Mouse (Mus musculus) limb, embryonic 10.5 days (tissue): ENCODE results near the gene Glt6d1. TPM values are rescaled to one million over a fixed set of nuclear protein-coding genes. Genes with fewer than 3 reads are reported as not detected.

Experiments
- DNase-seq: peaks from one replicate; pipeline ENCODE4 v3.0.0-alpha.2; 2017; ENCODE audit warnings: low spot score
- H3K27ac ChIP-seq: fragments of 300-500 bp; sonication (generic); 2 replicates; pipeline ENCODE4 v1.5.1; 2016; ENCODE audit warnings: mild to moderate bottlenecking
- H3K27me3 ChIP-seq: fragments of 300-500 bp; sonication (generic); 2 replicates; pipeline ENCODE4 v1.6.1; 2016; ENCODE audit warnings: low read depth, mild to moderate bottlenecking; ENCODE audit not compliant: poor library complexity, severe bottlenecking
- H3K36me3 ChIP-seq: fragments of 300-500 bp; sonication (generic); 2 replicates; pipeline ENCODE4 v1.6.1; 2016; ENCODE audit warnings: mild to moderate bottlenecking, moderate library complexity
- H3K4me1 ChIP-seq: fragments of 300-500 bp; sonication (generic); 2 replicates; pipeline ENCODE4 v1.6.1; 2016
- H3K4me3 ChIP-seq: fragments of 300-500 bp; sonication (generic); 2 replicates; pipeline ENCODE4 v1.5.1; 2016; ENCODE audit warnings: mild to moderate bottlenecking, moderate library complexity
- H3K9me3 ChIP-seq: fragments of 300-500 bp; sonication (generic); replicated peaks from 2 replicates; pipeline ENCODE4 v1.6.1; 2016; ENCODE audit warnings: mild to moderate bottlenecking
- WGBS: fragments of 180-500 bp; shearing (Covaris S2); methylation state at CpG from one replicate; pipeline ENCODE4 v1.1.7; 2016; 5-methylcytosine and 5-hydroxymethylcytosine counted together
- polyA plus RNA-seq: library from polyadenylated mRNA; unstranded; fragments of >200 nt; fragmentation: Nextera tagmentation; extraction: Ambion mirVana; gene quantifications from 2 replicates; pipeline ENCODE4 v1.2.1, GENCODE M21; 2016

Gene Glt6d1
- polyA plus RNA-seq, 1 experiment from 2014 or later: not detected

DNA sequence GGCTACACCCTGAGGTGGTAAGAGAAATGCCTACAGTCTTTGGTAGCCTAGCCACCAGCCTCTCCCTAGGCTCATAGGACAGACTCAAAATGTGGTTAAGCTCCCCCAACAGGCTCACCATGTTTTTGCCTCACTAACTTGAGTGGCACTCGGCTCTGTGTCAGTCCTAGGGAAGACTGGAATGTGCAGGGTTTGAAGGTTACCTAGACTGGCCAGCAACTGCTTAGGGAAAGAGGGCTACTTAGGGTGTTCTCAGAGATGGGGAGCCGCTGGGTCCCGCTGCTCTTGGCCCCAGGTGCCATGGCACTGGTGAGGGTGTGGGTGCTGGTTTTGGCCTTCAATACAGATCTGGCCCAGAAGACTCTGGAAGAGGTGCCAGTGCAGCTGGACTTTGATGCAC is 33.7 kb downstream of the Glt6d1 start, which contains the start of gene Gm13539:
Gm13539 (plus strand) TSS at position 301 of the 400 bp plus-strand sequence.
- no peak within 1 kb of the TSS for H3K4me3 ChIP-seq
- no peak within 1 kb of the TSS for H3K27ac ChIP-seq
- H3K36me3 ChIP-seq: no peaks in the 10 kb centered on the region
- no peaks in the 10 kb centered on the region for H3K27me3 ChIP-seq
- 87% methylated on average over 3 of the region's 3 CpGs for WGBS
- H3K4me1 ChIP-seq: peaks cover 11% of the 10 kb centered on the region
- no peak for DNase-seq
- no peaks in the 10 kb centered on the region for H3K9me3 ChIP-seq

GRCm38 (mm10) chr2:25780921-25781320 is 34.7 kb downstream of the Glt6d1 start:
- DNase-seq: no peak
- Histone ChIP-seq H3K36me3 (no peaks in the 10 kb centered on the region), H3K27me3 (no peaks in the 10 kb centered on the region), H3K9me3 (no peaks in the 10 kb centered on the region), H3K27ac (no peak overlapping the region), H3K4me3 (no peak overlapping the region), H3K4me1 (peaks cover 8% of the 10 kb centered on the region; the same call in 1 of the 2 replicates)
- 39% methylated on average over 4 of the region's 4 CpGs for WGBS

GRCm38 (mm10) chr2:25779076-25779475 is 36.6 kb downstream of the Glt6d1 start:
- Histone ChIP-seq H3K4me3 (no peak overlapping the region), H3K36me3 (no peaks in the 10 kb centered on the region), H3K27ac (no peak overlapping the region)

DNA sequence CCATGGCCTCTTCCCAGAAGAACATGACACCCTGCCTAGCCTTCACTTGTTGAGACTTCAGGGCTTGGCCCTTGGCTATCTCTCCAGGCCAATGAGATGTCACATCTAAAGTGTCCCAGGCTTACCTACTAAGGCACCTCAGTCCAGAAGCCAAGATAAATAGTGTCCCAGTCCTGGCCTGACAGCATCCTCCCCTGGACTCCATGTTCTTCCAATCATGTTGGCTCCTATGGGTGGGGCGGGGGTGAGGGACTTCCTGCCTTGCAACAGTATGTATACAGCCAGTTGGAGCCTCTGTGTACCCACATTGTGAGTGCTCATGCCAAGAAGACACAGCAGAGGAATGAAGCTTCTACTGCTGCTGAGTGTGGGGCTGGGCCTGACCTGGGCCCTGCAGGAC is 38.9 kb downstream of the Glt6d1 start, which contains the start of gene Lcn11:
Lcn11 (plus strand) TSS at position 301 of the 400 bp plus-strand sequence.
- WGBS: 96% methylated on average over 1 of the region's 1 CpGs
- Histone ChIP-seq H3K4me1 (no peaks in the 10 kb centered on the region), H3K27me3 (no peaks in the 10 kb centered on the region), H3K9me3 (no peaks in the 10 kb centered on the region), H3K27ac (no peak within 1 kb of the TSS), H3K36me3 (no peaks in the 10 kb centered on the region), H3K4me3 (no peak within 1 kb of the TSS)
- no peak for DNase-seq

More at GRCm38 (mm10) chr2:25779076-25779475, 36.6 kb downstream of the Glt6d1 start:
- 87% methylated on average over 9 of the region's 9 CpGs for WGBS
- DNase-seq: no peak
- H3K4me1 ChIP-seq: no peaks in the 10 kb centered on the region
- no peaks in the 10 kb centered on the region for H3K27me3 ChIP-seq
- no peaks in the 10 kb centered on the region for H3K9me3 ChIP-seq

GRCm38 (mm10) chr2:25775991-25776390 is 39.7 kb downstream of the Glt6d1 start:
- Histone ChIP-seq H3K9me3 (no peaks in the 10 kb centered on the region), H3K36me3 (no peaks in the 10 kb centered on the region), H3K4me3 (no peak overlapping the region), H3K4me1 (no peaks in the 10 kb centered on the region), H3K27me3 (no peaks in the 10 kb centered on the region), H3K27ac (no peak overlapping the region)
- no peak for DNase-seq
- WGBS: 84% methylated on average over 3 of the region's 3 CpGs

DNA sequence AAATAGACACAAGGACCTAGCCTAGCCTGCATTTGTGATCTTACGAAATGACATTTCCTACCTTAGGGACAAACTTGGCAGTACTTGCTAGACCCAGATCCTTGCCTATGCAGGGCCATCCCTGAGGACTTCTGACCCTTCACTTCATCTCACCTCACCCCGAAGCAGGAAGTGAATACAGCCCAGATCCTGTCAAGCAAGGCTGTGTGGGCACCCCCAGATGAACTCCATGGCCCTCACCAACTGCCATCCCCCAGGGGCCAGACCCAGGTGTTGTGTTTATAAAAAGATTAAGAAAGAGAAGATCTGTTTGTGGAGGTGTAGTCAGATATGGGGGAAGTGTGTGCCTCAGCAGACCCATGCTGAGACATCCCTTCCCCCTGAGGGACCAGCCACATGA is 41.0 kb downstream of the Glt6d1 start:
- H3K36me3 ChIP-seq: no peaks in the 10 kb centered on the region
- H3K4me3 ChIP-seq: no peak overlapping the region
- WGBS: 83% methylated on average over 2 of the region's 2 CpGs
- H3K4me1 ChIP-seq: no peaks in the 10 kb centered on the region
- DNase-seq: no peak
- H3K27me3 ChIP-seq: no peaks in the 10 kb centered on the region
- H3K27ac ChIP-seq: no peak overlapping the region
- no peaks in the 10 kb centered on the region for H3K9me3 ChIP-seq

- Histone ChIP-seq H3K4me3 (no peak overlapping the region), H3K9me3 (no peaks in the 10 kb centered on the region), H3K36me3 (no peaks in the 10 kb centered on the region), H3K27me3 (no peaks in the 10 kb centered on the region), H3K4me1 (no peaks in the 10 kb centered on the region), H3K27ac (no peak overlapping the region)
- DNase-seq: no peak
- 88% methylated on average over 2 of the region's 2 CpGs for WGBS
Observed at GRCm38 (mm10) chr2:25773507-25773906, 42.1 kb downstream of the Glt6d1 start.

GRCm38 (mm10) chr2:25767764-25768163 is 47.9 kb downstream of the Glt6d1 start:
- WGBS: 87% methylated on average over 4 of the region's 4 CpGs
- no peak for DNase-seq
- H3K36me3 ChIP-seq: no peaks in the 10 kb centered on the region
- no peaks in the 10 kb centered on the region for H3K9me3 ChIP-seq
- no peaks in the 10 kb centered on the region for H3K27me3 ChIP-seq
- H3K27ac ChIP-seq: no peak overlapping the region
- H3K4me1 ChIP-seq: no peaks in the 10 kb centered on the region
- H3K4me3 ChIP-seq: no peak overlapping the region

DNA sequence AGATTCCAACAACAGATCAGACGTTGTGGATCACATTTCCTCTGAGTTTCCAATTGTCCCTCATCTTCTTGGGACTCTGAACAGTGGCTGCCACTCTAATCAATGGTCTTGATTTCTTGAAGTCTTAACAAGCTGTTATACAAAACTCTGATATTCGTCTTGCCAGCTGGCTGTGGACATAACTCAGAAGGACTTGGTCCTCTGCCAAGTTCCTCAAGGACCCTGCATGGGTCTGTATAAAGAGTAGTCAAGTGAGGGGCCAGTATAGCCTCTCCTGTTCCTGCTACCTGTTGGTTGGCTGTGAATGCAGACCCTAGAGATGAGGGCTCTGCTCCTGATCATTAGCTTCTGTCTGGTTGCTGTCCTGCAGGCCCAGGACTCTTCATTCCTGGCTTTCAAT is 50.4 kb downstream of the Glt6d1 start, which contains the start of gene Lcn3:
Lcn3 (plus strand) TSS at position 301 of the 400 bp plus-strand sequence.
- no peaks in the 10 kb centered on the region for H3K9me3 ChIP-seq
- no peaks in the 10 kb centered on the region for H3K36me3 ChIP-seq
- H3K27ac ChIP-seq: no peak within 1 kb of the TSS
- no peak for DNase-seq
- 68% methylated on average over 2 of the region's 2 CpGs for WGBS
- H3K4me1 ChIP-seq: no peaks in the 10 kb centered on the region
- no peaks in the 10 kb centered on the region for H3K27me3 ChIP-seq
- no peak within 1 kb of the TSS for H3K4me3 ChIP-seq

GRCm38 (mm10) chr2:25758064-25758625 is 57.5 kb downstream of the Glt6d1 start:
- Histone ChIP-seq H3K4me1 (no peaks in the 10 kb centered on the region), H3K4me3 (no peak overlapping the region), H3K9me3 (no peaks in the 10 kb centered on the region), H3K36me3 (no peaks in the 10 kb centered on the region), H3K27me3 (no peaks in the 10 kb centered on the region), H3K27ac (no peak overlapping the region)
- 67% methylated on average over 4 of the region's 4 CpGs for WGBS
- no peak for DNase-seq

GRCm38 (mm10) chr2:25754201-25754600 is 61.4 kb downstream of the Glt6d1 start:
- no peak for DNase-seq
- 91% methylated on average over 1 of the region's 1 CpGs for WGBS
- Histone ChIP-seq H3K9me3 (no peaks in the 10 kb centered on the region), H3K27ac (no peak overlapping the region), H3K4me1 (no peaks in the 10 kb centered on the region), H3K4me3 (no peak overlapping the region), H3K27me3 (no peaks in the 10 kb centered on the region), H3K36me3 (no peaks in the 10 kb centered on the region)
